Mouse (Mus musculus): ENCODE measurements around the gene Fbxl18. TPM values are rescaled to one million over a fixed set of nuclear protein-coding genes. Genes with fewer than 3 reads are reported as not detected.

The Fbxl18 gene
- polyA plus RNA-seq, 1 experiment, result 8.9 TPM

DNA sequence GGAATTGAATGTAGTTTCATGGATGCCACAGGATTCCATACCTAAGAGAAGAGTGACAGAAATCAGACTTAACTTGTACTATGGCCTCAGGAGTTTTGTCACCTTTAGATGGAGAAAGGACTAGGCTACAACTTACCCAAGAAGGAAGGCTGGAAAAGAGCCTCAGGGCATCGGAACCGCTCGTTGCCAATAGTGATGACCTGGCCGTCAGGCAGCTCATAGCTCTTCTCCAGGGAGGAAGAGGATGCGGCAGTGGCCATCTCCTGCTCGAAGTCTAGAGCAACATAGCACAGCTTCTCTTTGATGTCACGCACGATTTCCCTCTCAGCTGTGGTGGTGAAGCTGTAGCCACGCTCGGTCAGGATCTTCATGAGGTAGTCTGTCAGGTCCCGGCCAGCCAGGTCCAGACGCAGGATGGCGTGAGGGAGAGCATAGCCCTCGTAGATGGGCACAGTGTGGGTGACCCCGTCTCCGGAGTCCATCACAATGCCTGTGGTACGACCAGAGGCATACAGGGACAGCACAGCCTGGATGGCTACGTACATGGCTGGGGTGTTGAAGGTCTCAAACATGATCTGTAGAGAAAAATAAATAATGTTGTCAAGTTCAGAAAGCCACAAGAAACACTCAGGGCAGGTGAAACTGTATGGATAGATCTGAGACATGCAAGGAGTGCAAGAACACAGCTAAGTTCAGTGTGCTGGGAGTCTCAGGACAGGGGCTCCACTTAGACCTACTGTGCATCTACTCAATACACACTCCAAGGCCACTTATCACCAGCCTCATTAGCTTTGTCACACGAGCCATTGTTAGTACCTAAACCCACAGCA, 9.2 kb upstream of the Fbxl18 start:
- peak overlapping the region; percentile 91 for H3K27ac ChIP-seq (ENCODE audit: control insufficient read depth, insufficient read depth, low read depth, low read length)
- no peaks in the 10 kb centered on the region; the same call in 1 of the 2 replicates for H3K36me3 ChIP-seq (ENCODE audit: control insufficient read depth, insufficient read depth, low read length)
- H3K27me3 ChIP-seq (ENCODE audit: control insufficient read depth, insufficient read depth, low read length), result no peaks in the 10 kb centered on the region; the same call in 1 of the 2 replicates
- peaks cover 13% of the 10 kb centered on the region for H3K4me1 ChIP-seq (ENCODE audit: control insufficient read depth, insufficient read depth, low read length)
- H3K4me3 ChIP-seq (ENCODE audit: control insufficient read depth, low read depth, low read length), result peak overlapping the region; percentile 100
- TF ChIP-seq POLR2A (IDR thresholded peaks at IDR 0.05; ENCODE audit: control insufficient read depth, low read depth, low read length) (peak; percentile 37; the same call in 1 of the 2 replicates), CTCF (IDR thresholded peaks at IDR 0.05; ENCODE audit: control insufficient read depth, insufficient read depth, insufficient replicate concordance, low read depth, low read length) (no peak)

GRCm38 (mm10) chr5:142903470-142904207, 8.4 kb upstream of the Fbxl18 start:
- Histone ChIP-seq H3K27me3 (ENCODE audit: control insufficient read depth, insufficient read depth, low read length) (no peaks in the 10 kb centered on the region; the same call in 1 of the 2 replicates), H3K4me1 (ENCODE audit: control insufficient read depth, insufficient read depth, low read length) (peaks cover 11% of the 10 kb centered on the region), H3K36me3 (ENCODE audit: control insufficient read depth, insufficient read depth, low read length) (no peaks in the 10 kb centered on the region; the same call in 1 of the 2 replicates), H3K27ac (ENCODE audit: control insufficient read depth, insufficient read depth, low read depth, low read length) (no peak overlapping the region), H3K4me3 (ENCODE audit: control insufficient read depth, low read depth, low read length) (peak overlapping the region; percentile 35)
- TF ChIP-seq POLR2A (IDR thresholded peaks at IDR 0.05; ENCODE audit: control insufficient read depth, low read depth, low read length) (no peak), CTCF (IDR thresholded peaks at IDR 0.05; ENCODE audit: control insufficient read depth, insufficient read depth, insufficient replicate concordance, low read depth, low read length) (no peak)

- H3K4me3 ChIP-seq (ENCODE audit: control insufficient read depth, low read depth, low read length), result no peak overlapping the region
- no peaks in the 10 kb centered on the region; the same call in 1 of the 2 replicates for H3K27me3 ChIP-seq (ENCODE audit: control insufficient read depth, insufficient read depth, low read length)
- peaks cover 5% of the 10 kb centered on the region for H3K4me1 ChIP-seq (ENCODE audit: control insufficient read depth, insufficient read depth, low read length)
- no peaks in the 10 kb centered on the region; the same call in 1 of the 2 replicates for H3K36me3 ChIP-seq (ENCODE audit: control insufficient read depth, insufficient read depth, low read length)
- TF ChIP-seq CTCF (IDR thresholded peaks at IDR 0.05; ENCODE audit: control insufficient read depth, insufficient read depth, insufficient replicate concordance, low read depth, low read length) (no peak), POLR2A (IDR thresholded peaks at IDR 0.05; ENCODE audit: control insufficient read depth, low read depth, low read length) (peak; percentile 45; the same call in 1 of the 2 replicates)
- no peak overlapping the region for H3K27ac ChIP-seq (ENCODE audit: control insufficient read depth, insufficient read depth, low read depth, low read length)
Measured at GRCm38 (mm10) chr5:142902506-142903314, 7.5 kb upstream of the Fbxl18 start.

- H3K27ac ChIP-seq (ENCODE audit: control insufficient read depth, insufficient read depth, low read depth, low read length), result peak overlapping the region; percentile 29; the same call in 1 of the 2 replicates
- TF ChIP-seq POLR2A (IDR thresholded peaks at IDR 0.05; ENCODE audit: control insufficient read depth, low read depth, low read length), result no peak
- TF ChIP-seq CTCF (IDR thresholded peaks at IDR 0.05; ENCODE audit: control insufficient read depth, insufficient read depth, insufficient replicate concordance, low read depth, low read length), result no peak
- no peaks in the 10 kb centered on the region; the same call in 1 of the 2 replicates for H3K27me3 ChIP-seq (ENCODE audit: control insufficient read depth, insufficient read depth, low read length)
- no peaks in the 10 kb centered on the region; the same call in 1 of the 2 replicates for H3K36me3 ChIP-seq (ENCODE audit: control insufficient read depth, insufficient read depth, low read length)
- no peak overlapping the region for H3K4me3 ChIP-seq (ENCODE audit: control insufficient read depth, low read depth, low read length)
- H3K4me1 ChIP-seq (ENCODE audit: control insufficient read depth, insufficient read depth, low read length), result peaks cover 4% of the 10 kb centered on the region
Measured at GRCm38 (mm10) chr5:142901846-142902505, 6.8 kb upstream of the Fbxl18 start.

DNA sequence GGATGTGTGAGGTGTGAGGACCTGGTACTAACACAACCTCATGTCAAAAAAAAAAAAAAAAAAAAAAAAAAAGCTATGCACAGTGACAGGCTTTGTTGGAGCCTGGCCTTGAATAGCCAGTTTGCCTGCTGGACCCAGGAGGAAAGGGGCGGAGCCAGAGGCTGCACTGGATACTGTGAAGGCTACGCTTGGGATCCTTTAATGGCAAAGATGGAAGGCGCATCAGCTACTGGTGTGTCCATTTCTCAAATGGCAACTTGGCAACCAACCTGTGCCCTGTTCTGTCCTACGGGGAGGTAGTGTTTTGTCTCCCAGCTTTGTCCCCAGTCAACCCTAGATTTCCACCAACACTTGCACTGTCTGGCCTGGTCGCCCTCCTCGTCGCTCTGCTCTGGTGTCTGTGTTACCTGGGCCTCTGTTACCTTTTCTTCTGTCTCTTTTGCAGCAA, 6.2 kb upstream of the Fbxl18 start:
- Histone ChIP-seq H3K27ac (ENCODE audit: control insufficient read depth, insufficient read depth, low read depth, low read length) (peak overlapping the region; percentile 10; the same call in 1 of the 2 replicates), H3K27me3 (ENCODE audit: control insufficient read depth, insufficient read depth, low read length) (no peaks in the 10 kb centered on the region; the same call in 1 of the 2 replicates), H3K36me3 (ENCODE audit: control insufficient read depth, insufficient read depth, low read length) (no peaks in the 10 kb centered on the region; the same call in 1 of the 2 replicates), H3K4me1 (ENCODE audit: control insufficient read depth, insufficient read depth, low read length) (peaks cover 2% of the 10 kb centered on the region), H3K4me3 (ENCODE audit: control insufficient read depth, low read depth, low read length) (no peak overlapping the region)
- TF ChIP-seq POLR2A (IDR thresholded peaks at IDR 0.05; ENCODE audit: control insufficient read depth, low read depth, low read length) (no peak), CTCF (IDR thresholded peaks at IDR 0.05; ENCODE audit: control insufficient read depth, insufficient read depth, insufficient replicate concordance, low read depth, low read length) (no peak)

DNA sequence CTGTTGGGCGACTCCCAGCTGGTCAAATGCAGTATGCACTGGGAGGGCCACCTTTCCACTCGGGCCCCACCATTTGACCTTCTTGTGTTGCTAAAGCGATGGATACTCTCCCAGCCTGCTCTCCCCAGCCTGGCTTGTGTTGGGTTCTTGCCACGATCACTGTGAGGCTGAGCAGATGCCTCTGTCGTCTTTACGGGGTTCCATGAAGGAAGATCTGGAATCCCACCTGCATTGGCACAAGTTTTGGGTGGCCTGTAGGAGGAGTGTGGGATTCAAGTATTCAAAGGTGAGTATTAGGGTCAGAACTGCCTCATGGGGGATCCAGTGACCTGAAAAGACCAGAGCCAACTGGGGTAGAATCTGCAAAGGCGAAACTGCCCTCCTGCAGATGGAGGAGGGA, 5.4 kb upstream of the Fbxl18 start:
- Histone ChIP-seq H3K27me3 (ENCODE audit: control insufficient read depth, insufficient read depth, low read length) (no peaks in the 10 kb centered on the region), H3K36me3 (ENCODE audit: control insufficient read depth, insufficient read depth, low read length) (no peaks in the 10 kb centered on the region; the same call in 1 of the 2 replicates), H3K27ac (ENCODE audit: control insufficient read depth, insufficient read depth, low read depth, low read length) (peak overlapping the region; percentile 3), H3K4me3 (ENCODE audit: control insufficient read depth, low read depth, low read length) (no peak overlapping the region), H3K4me1 (ENCODE audit: control insufficient read depth, insufficient read depth, low read length) (peaks cover 2% of the 10 kb centered on the region)
- TF ChIP-seq CTCF (IDR thresholded peaks at IDR 0.05; ENCODE audit: control insufficient read depth, insufficient read depth, insufficient replicate concordance, low read depth, low read length) (no peak), POLR2A (IDR thresholded peaks at IDR 0.05; ENCODE audit: control insufficient read depth, low read depth, low read length) (no peak)
